Mouse (Mus musculus) hindbrain, embryonic 11.5 days (tissue): ENCODE measurements at regions not wholly inside any gene's neighbourhood (a gene's known extent, or its start where the extent isn't known, plus 50 kb on each side); places are given as distances from the start of the nearest gene placed in this dataset.
A peak's percentile ranks its signal among the peaks of the same experiment; 100 is the strongest.

ENCODE experiments used
- ATAC-seq: fragments of 200-750 bp; cut with Nextera tagmentation; 2 replicates; pipeline ENCODE4 v1.8.0; 2017; ENCODE audit warnings: mild to moderate bottlenecking, moderate TSS enrichment, moderate library complexity; ENCODE audit not compliant: low FRiP score
- DNase-seq: peaks from one replicate; pipeline ENCODE4 v3.0.0-alpha.2; 2015; ENCODE audit warnings: low spot score
- H3K27ac ChIP-seq: fragments of 300-500 bp; sonication (generic); 2 replicates; pipeline ENCODE4 v1.5.1; 2014; ENCODE audit warnings: mild to moderate bottlenecking, low read depth, low read length
- H3K27me3 ChIP-seq: fragments of 300-500 bp; sonication (generic); 2 replicates; pipeline ENCODE4 v1.6.1; 2014; ENCODE audit warnings: mild to moderate bottlenecking, low read length, moderate library complexity, mixed read lengths; ENCODE audit not compliant: control insufficient read depth, insufficient read depth
- H3K36me3 ChIP-seq: fragments of 300-500 bp; sonication (generic); 2 replicates; pipeline ENCODE4 v1.6.1; 2014; ENCODE audit warnings: mild to moderate bottlenecking, low read length, moderate library complexity, mixed read lengths; ENCODE audit not compliant: control insufficient read depth, insufficient read depth
- H3K4me1 ChIP-seq: fragments of 300-500 bp; sonication (generic); replicated peaks from 2 replicates; pipeline ENCODE4 v1.6.1; 2014; ENCODE audit warnings: low read length, mixed read lengths; ENCODE audit not compliant: control insufficient read depth, insufficient read depth
- H3K4me2 ChIP-seq: fragments of 300-500 bp; sonication (generic); replicated peaks from 2 replicates; pipeline ENCODE4 v1.6.1; 2014; ENCODE audit warnings: mild to moderate bottlenecking, low read depth, low read length
- H3K4me3 ChIP-seq: fragments of 300-500 bp; sonication (generic); 2 replicates; pipeline ENCODE4 v1.5.1; 2014; ENCODE audit warnings: low read depth, low read length
- H3K9ac ChIP-seq: fragments of 300-500 bp; sonication (generic); 2 replicates; pipeline ENCODE4 v1.6.1; 2014; ENCODE audit warnings: low read depth, low read length
- H3K9me3 ChIP-seq: fragments of 300-500 bp; sonication (generic); 2 replicates; pipeline ENCODE4 v1.6.1; 2016; ENCODE audit warnings: low read length; ENCODE audit not compliant: control insufficient read depth
- WGBS: fragments of 180-500 bp; shearing (Covaris S2); extraction: QIAGEN DNeasy Blood & Tissue Kit; methylation state at CpG from one replicate; pipeline ENCODE4 v1.1.7; 2014; 5-methylcytosine and 5-hydroxymethylcytosine counted together

DNA sequence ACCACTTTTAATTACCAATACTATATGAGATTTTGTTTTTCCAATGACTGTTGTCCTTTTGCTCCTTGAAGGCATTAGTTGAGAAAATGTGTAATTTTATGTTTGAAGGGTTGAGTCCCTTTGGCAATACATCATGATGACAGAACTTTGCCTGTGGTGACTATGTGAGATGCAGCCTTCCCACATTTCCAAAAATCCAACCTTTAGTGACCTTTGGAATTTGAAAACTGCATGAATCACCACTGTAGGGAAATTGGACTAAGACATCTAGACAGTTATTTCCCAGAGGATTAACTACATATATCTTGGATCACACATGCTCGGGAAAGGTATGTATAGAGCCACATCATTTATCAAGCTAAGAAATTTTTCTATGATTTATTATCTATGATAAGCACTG is 57.7 kb downstream of the Fbxo5 start:
- Histone ChIP-seq H3K4me2 (no peak overlapping the region), H3K27me3 (no peaks in the 10 kb centered on the region), H3K36me3 (no peaks in the 10 kb centered on the region), H3K4me3 (no peak overlapping the region), H3K9ac (no peak overlapping the region), H3K9me3 (no peaks in the 10 kb centered on the region), H3K4me1 (no peaks in the 10 kb centered on the region), H3K27ac (no peak overlapping the region)
- DNase-seq (no peak), ATAC-seq (no peak)
- WGBS = 80% methylated on average over 1 of the region's 1 CpGs

GRCm38 (mm10) chr10:5735141-5735540 is 70.3 kb downstream of the Fbxo5 start:
- Histone ChIP-seq H3K4me2 (no peak overlapping the region), H3K27me3 (no peaks in the 10 kb centered on the region), H3K4me3 (no peak overlapping the region), H3K27ac (no peak overlapping the region), H3K9me3 (no peaks in the 10 kb centered on the region), H3K4me1 (no peaks in the 10 kb centered on the region), H3K36me3 (no peaks in the 10 kb centered on the region), H3K9ac (no peak overlapping the region)
- ATAC-seq (no peak), DNase-seq (no peak)
- WGBS = 96% methylated on average over 1 of the region's 1 CpGs

- DNase-seq = no peak
- Histone ChIP-seq H3K27me3 (no peaks in the 10 kb centered on the region), H3K9me3 (no peaks in the 10 kb centered on the region), H3K4me3 (no peak overlapping the region), H3K4me2 (no peak overlapping the region), H3K27ac (no peak overlapping the region), H3K4me1 (no peaks in the 10 kb centered on the region), H3K36me3 (no peaks in the 10 kb centered on the region), H3K9ac (no peak overlapping the region)
- ATAC-seq = no peak
These were observed 60.8 kb downstream of the Vip start for GRCm38 (mm10) chr10:5699791-5700190.

DNA sequence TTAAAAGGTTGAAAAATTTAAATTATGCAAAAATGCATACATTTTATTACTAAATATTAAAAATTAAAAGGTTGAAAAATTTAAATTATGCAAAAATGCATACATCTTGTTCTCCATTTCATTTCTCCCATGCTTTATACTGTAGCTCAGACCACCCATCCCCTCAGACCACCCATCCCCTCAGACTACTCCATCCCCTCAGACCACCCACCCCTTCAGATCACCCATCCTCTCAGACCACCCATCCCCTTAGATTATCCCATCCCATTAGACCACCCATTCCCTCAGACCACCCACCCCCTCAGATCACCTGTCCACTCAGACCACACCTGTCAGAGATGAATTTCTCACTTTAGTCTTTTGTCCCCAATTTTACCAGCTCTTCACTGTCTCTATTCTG is 58.4 kb downstream of the Vip start:
- no peak overlapping the region for H3K27ac ChIP-seq
- 0 out of 2 replicates have a peak, but pooled peaks have one; percentile 49 for ATAC-seq
- no peaks in the 10 kb centered on the region for H3K9me3 ChIP-seq

More for the DNA sequence above, 58.4 kb downstream of the Vip start:
- no peak overlapping the region for H3K4me2 ChIP-seq
- no peak for DNase-seq
- no peaks in the 10 kb centered on the region for H3K27me3 ChIP-seq
- no peaks in the 10 kb centered on the region for H3K36me3 ChIP-seq
- no peak overlapping the region for H3K4me3 ChIP-seq
- H3K4me1 ChIP-seq = no peaks in the 10 kb centered on the region
- no peak overlapping the region for H3K9ac ChIP-seq
